Mouse (Mus musculus) midbrain, embryonic 13.5 days (tissue): ENCODE data around the gene Gdf15. TPM values are rescaled to one million over a fixed set of nuclear protein-coding genes. Genes with fewer than 3 reads are reported as not detected.

ENCODE experiments used
- ATAC-seq: fragments of 200-750 bp; cut with Nextera tagmentation; 2 replicates; pipeline ENCODE4 v1.8.0; 2017; ENCODE audit warnings: mild to moderate bottlenecking, moderate TSS enrichment, moderate library complexity
- H3K27ac ChIP-seq: fragments of 300-500 bp; sonication (generic); 2 replicates; pipeline ENCODE4 v1.5.1; 2015; ENCODE audit warnings: inconsistent platforms, mild to moderate bottlenecking, moderate library complexity
- H3K27me3 ChIP-seq: fragments of 300-500 bp; sonication (generic); 2 replicates; pipeline ENCODE4 v1.6.1; 2015; ENCODE audit warnings: mild to moderate bottlenecking, inconsistent platforms
- H3K36me3 ChIP-seq: fragments of 300-500 bp; sonication (generic); 2 replicates; pipeline ENCODE4 v1.6.1; 2015; ENCODE audit warnings: mild to moderate bottlenecking, inconsistent platforms
- H3K4me1 ChIP-seq: fragments of 300-500 bp; sonication (generic); replicated peaks from 2 replicates; pipeline ENCODE4 v1.6.1; 2015; ENCODE audit warnings: inconsistent platforms
- H3K4me2 ChIP-seq: fragments of 300-500 bp; sonication (generic); replicated peaks from 2 replicates; pipeline ENCODE4 v1.6.1; 2015; ENCODE audit warnings: moderate library complexity, mild to moderate bottlenecking, inconsistent platforms
- H3K4me3 ChIP-seq: fragments of 300-500 bp; sonication (generic); replicated peaks from 2 replicates; pipeline ENCODE4 v1.5.1; 2015; ENCODE audit warnings: mild to moderate bottlenecking, inconsistent platforms
- H3K9ac ChIP-seq: fragments of 300-500 bp; sonication (generic); replicated peaks from 2 replicates; pipeline ENCODE4 v1.6.1; 2015; ENCODE audit warnings: mild to moderate bottlenecking, inconsistent platforms
- H3K9me3 ChIP-seq: fragments of 300-500 bp; sonication (generic); 2 replicates; pipeline ENCODE4 v1.6.1; 2016; ENCODE audit warnings: mild to moderate bottlenecking, inconsistent platforms
- WGBS: fragments of 180-500 bp; shearing (Covaris S2); methylation state at CpG from one replicate; pipeline ENCODE4 v1.1.7; 2015; 5-methylcytosine and 5-hydroxymethylcytosine counted together
- polyA plus RNA-seq: library from polyadenylated mRNA; unstranded; fragments of >200 nt; fragmentation: Nextera tagmentation; extraction: Ambion mirVana; gene quantifications from 2 replicates; pipeline ENCODE4 v1.2.1, GENCODE M21; 2015

The Gdf15 gene
- 0.30 TPM in 1 of 2 replicates, not detected in the other for polyA plus RNA-seq

- Histone ChIP-seq H3K9ac (no peak within 1 kb of the TSS; the same call in 1 of the 2 replicates), H3K27ac (no peak within 1 kb of the TSS), H3K4me3 (no peak within 1 kb of the TSS), H3K4me2 (no peak within 1 kb of the TSS), H3K9me3 (no peaks in the 10 kb centered on the region), H3K36me3 (no peaks in the 10 kb centered on the region), H3K4me1 (peaks cover 30% of the 10 kb centered on the region), H3K27me3 (peaks cover 16% of the 10 kb centered on the region)
- WGBS, result 79% methylated on average over 6 of the region's 6 CpGs
- no peak for ATAC-seq
These were observed at the start of gene Gdf15 for GRCm38 (mm10) chr8:70632346-70632892. Gene Gdf15, minus strand, starts transcription at chr8:70632456.

DNA sequence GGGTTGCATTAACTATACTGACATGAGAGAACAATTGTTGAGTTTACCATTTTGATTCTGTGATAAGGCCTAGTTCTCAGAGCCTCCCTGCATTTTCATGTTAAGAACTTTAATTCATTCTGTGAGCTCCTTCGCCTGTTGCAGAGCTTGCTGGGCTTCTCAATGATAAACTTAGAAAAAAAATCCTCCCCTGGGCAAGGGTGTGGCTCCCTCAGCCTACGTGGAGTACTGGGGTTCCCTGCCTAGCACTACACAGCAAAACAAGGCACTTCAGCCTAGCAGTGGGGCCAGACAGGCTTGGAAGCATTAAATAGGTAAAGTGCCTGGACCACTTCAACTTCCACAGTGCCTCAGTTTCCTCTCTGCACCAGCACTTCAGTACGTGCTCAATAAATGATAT lies 49.2 kb upstream of the Gdf15 start:
- Histone ChIP-seq H3K4me2 (no peak overlapping the region), H3K27me3 (no peaks in the 10 kb centered on the region), H3K4me1 (peaks cover 13% of the 10 kb centered on the region), H3K4me3 (no peak overlapping the region), H3K27ac (no peak overlapping the region), H3K36me3 (peaks cover 32% of the 10 kb centered on the region), H3K9ac (no peak overlapping the region), H3K9me3 (no peaks in the 10 kb centered on the region)
- ATAC-seq, result no peak
- 77% methylated on average over 3 of the region's 3 CpGs for WGBS

DNA sequence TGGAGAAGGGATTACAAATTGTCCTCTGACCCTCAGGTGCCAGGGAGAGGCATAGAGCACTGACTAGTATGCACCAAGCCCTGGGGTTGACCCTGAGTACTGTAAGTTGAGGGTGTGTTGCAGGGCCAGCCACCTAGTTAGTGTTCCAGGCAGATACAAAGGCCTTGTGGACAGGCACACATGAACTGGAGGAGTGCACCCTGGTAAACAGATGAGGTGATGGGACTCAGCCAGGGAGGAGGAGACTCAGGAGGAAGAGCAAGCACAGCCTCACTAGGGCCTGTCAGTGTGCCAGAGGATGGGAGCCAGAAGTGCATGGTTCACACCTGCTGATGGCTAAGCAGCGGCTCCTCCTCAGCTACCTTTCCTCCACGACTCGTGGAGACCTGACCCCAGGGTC lies 47.8 kb upstream of the Gdf15 start:
- Histone ChIP-seq H3K9ac (no peak overlapping the region), H3K36me3 (peaks cover 32% of the 10 kb centered on the region), H3K4me1 (peaks cover 14% of the 10 kb centered on the region), H3K27ac (no peak overlapping the region), H3K9me3 (no peaks in the 10 kb centered on the region), H3K4me3 (no peak overlapping the region), H3K27me3 (no peaks in the 10 kb centered on the region), H3K4me2 (no peak overlapping the region)
- WGBS, result 86% methylated on average over 3 of the region's 3 CpGs
- no peak for ATAC-seq

- peaks cover 17% of the 10 kb centered on the region for H3K4me1 ChIP-seq
- no peak for ATAC-seq
- H3K4me3 ChIP-seq, result no peak overlapping the region
- H3K27me3 ChIP-seq, result no peaks in the 10 kb centered on the region
- no peak overlapping the region for H3K9ac ChIP-seq
- no peak overlapping the region for H3K27ac ChIP-seq
- peaks cover 32% of the 10 kb centered on the region for H3K36me3 ChIP-seq
- 95% methylated on average over 4 of the region's 4 CpGs for WGBS
- no peaks in the 10 kb centered on the region for H3K9me3 ChIP-seq
- H3K4me2 ChIP-seq, result no peak overlapping the region
These were observed 47.1 kb upstream of the Gdf15 start for GRCm38 (mm10) chr8:70679404-70679803.

- peaks cover 21% of the 10 kb centered on the region for H3K4me1 ChIP-seq
- no peaks in the 10 kb centered on the region for H3K9me3 ChIP-seq
- no peak overlapping the region for H3K4me2 ChIP-seq
- H3K36me3 ChIP-seq, result peaks cover 32% of the 10 kb centered on the region
- no peak overlapping the region for H3K9ac ChIP-seq
- H3K4me3 ChIP-seq, result no peak overlapping the region
- ATAC-seq, result no peak
- no peak overlapping the region for H3K27ac ChIP-seq
- H3K27me3 ChIP-seq, result no peaks in the 10 kb centered on the region
These were observed 46.4 kb upstream of the Gdf15 start for GRCm38 (mm10) chr8:70678679-70679078.

GRCm38 (mm10) chr8:70677451-70678080 lies 45.3 kb upstream of the Gdf15 start:
- H3K27me3 ChIP-seq, result no peaks in the 10 kb centered on the region
- no peak for ATAC-seq
- H3K4me1 ChIP-seq, result peaks cover 24% of the 10 kb centered on the region
- no peak overlapping the region for H3K9ac ChIP-seq
- no peaks in the 10 kb centered on the region for H3K9me3 ChIP-seq
- no peak overlapping the region for H3K4me3 ChIP-seq
- no peak overlapping the region for H3K27ac ChIP-seq
- 95% methylated on average over 15 of the region's 15 CpGs for WGBS
- no peak overlapping the region for H3K4me2 ChIP-seq
- peaks cover 32% of the 10 kb centered on the region for H3K36me3 ChIP-seq

DNA sequence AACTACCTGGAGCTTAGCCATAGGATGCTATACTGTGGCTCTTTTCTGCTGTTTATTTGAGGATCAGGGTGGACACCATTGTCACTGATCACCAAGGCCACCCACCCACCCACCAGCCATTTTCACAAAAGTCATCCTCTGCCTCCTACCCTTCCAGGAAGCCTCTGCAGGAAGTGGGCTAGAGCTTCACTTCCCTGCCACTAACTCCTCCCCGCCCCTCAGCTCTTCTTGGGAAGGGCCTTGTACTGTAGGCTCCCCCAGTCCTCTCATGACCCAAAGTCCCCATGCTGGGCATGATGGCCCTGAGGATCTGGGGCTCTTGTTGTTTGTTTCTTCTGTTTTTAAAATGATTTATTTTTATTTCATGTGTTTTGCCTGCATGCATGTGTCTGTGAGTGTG lies 43.1 kb upstream of the Gdf15 start:
- Histone ChIP-seq H3K4me3 (no peak overlapping the region), H3K9me3 (no peaks in the 10 kb centered on the region), H3K9ac (no peak overlapping the region; the same call in 1 of the 2 replicates), H3K27ac (no peak overlapping the region), H3K36me3 (peaks cover 32% of the 10 kb centered on the region), H3K4me1 (peaks cover 23% of the 10 kb centered on the region), H3K27me3 (no peaks in the 10 kb centered on the region), H3K4me2 (no peak overlapping the region)
- ATAC-seq, result no peak
- WGBS, result 100% methylated on average over 1 of the region's 1 CpGs

- H3K36me3 ChIP-seq, result peaks cover 26% of the 10 kb centered on the region
- peak overlapping the region; percentile 76; the same call in 1 of the 2 replicates for H3K9ac ChIP-seq
- 84% methylated on average over 4 of the region's 4 CpGs for WGBS
- H3K4me2 ChIP-seq, result peak overlapping the region; percentile 66; the same call in 1 of the 2 replicates
- no peak for ATAC-seq
- no peaks in the 10 kb centered on the region for H3K27me3 ChIP-seq
- peaks cover 23% of the 10 kb centered on the region for H3K4me1 ChIP-seq
- no peaks in the 10 kb centered on the region for H3K9me3 ChIP-seq
- H3K27ac ChIP-seq, result no peak overlapping the region
- no peak overlapping the region for H3K4me3 ChIP-seq
These were observed 42.5 kb upstream of the Gdf15 start for GRCm38 (mm10) chr8:70674716-70675115.

DNA sequence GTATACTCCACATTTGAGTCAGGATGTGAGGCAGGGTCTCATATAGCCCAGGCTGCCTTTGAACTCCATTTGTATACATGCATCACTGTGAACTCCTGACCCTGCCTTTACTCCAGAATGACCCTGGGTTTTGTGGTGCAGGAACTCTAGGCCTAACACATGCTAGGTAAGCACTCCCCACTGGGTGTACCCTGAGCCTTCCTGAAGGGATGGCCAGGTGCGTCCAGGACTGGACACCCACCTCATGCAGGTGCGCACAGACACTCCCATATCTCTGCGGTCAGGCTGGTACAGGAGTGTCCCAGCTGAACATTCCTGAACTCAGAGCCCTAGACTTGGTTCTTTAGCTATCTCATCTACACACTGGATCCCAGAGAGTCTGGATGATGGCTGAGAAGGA lies 41.9 kb upstream of the Gdf15 start:
- 93% methylated on average over 3 of the region's 3 CpGs for WGBS
- Histone ChIP-seq H3K36me3 (peaks cover 20% of the 10 kb centered on the region), H3K9me3 (no peaks in the 10 kb centered on the region), H3K27ac (peak overlapping the region; percentile 93), H3K27me3 (no peaks in the 10 kb centered on the region), H3K4me3 (peak overlapping the region; percentile 56), H3K4me1 (peaks cover 23% of the 10 kb centered on the region), H3K9ac (peak overlapping the region; percentile 76), H3K4me2 (peak overlapping the region; percentile 66)
- ATAC-seq, result no peak; the same call in 1 of the 2 replicates

- H3K4me2 ChIP-seq, result peak within 1 kb of the TSS; percentile 66
- H3K4me3 ChIP-seq, result peak within 1 kb of the TSS; percentile 56
- H3K9ac ChIP-seq, result peak within 1 kb of the TSS; percentile 76
- H3K36me3 ChIP-seq, result peaks cover 11% of the 10 kb centered on the region
- peak; percentile 98 for ATAC-seq
- no peaks in the 10 kb centered on the region for H3K27me3 ChIP-seq
- peaks cover 23% of the 10 kb centered on the region for H3K4me1 ChIP-seq
- H3K9me3 ChIP-seq, result no peaks in the 10 kb centered on the region
- peak within 1 kb of the TSS; percentile 93 for H3K27ac ChIP-seq
- under 1% methylated on average over 60 of the region's 60 CpGs for WGBS
These were observed 41.0 kb upstream of the Gdf15 start, which contains the start of gene Lsm4 for GRCm38 (mm10) chr8:70673079-70673856. Gene Lsm4, plus strand, starts transcription at chr8:70673248.

GRCm38 (mm10) chr8:70672325-70673078 lies 40.2 kb upstream of the Gdf15 start:
- WGBS, result 40% methylated on average over 19 of the region's 19 CpGs
- peak; percentile 43; the same call in 1 of the 2 replicates for ATAC-seq
- Histone ChIP-seq H3K4me1 (peaks cover 23% of the 10 kb centered on the region), H3K4me2 (peak overlapping the region; percentile 51), H3K9me3 (no peaks in the 10 kb centered on the region), H3K27ac (peak overlapping the region; percentile 90), H3K9ac (peak overlapping the region; percentile 63), H3K36me3 (peaks cover 3% of the 10 kb centered on the region), H3K27me3 (no peaks in the 10 kb centered on the region), H3K4me3 (peak overlapping the region; percentile 56)
